Mouse (Mus musculus) heart, adult 2 months (tissue): ENCODE results near the gene Gm20388.

Experiments used
- CTCF ChIP-seq: fragments of 200-600 bp; IDR thresholded peaks from 2 replicates; pipeline ENCODE4 v1.8.1; 2022; ENCODE audit warnings: antibody characterized with exemption, mild to moderate bottlenecking, moderate library complexity
- EP300 ChIP-seq: fragments of 200-500 bp; IDR thresholded peaks from 2 replicates; pipeline ENCODE4 v1.6.1; 2011; ENCODE audit warnings: low read depth, low read length, control low read depth; ENCODE audit not compliant: insufficient read depth
- POLR2A ChIP-seq: fragments of 200-500 bp; IDR thresholded peaks from 2 replicates; pipeline ENCODE4 v1.6.1; 2011; ENCODE audit warnings: mild to moderate bottlenecking, low read depth, low read length, control low read depth; ENCODE audit not compliant: insufficient read depth

DNA sequence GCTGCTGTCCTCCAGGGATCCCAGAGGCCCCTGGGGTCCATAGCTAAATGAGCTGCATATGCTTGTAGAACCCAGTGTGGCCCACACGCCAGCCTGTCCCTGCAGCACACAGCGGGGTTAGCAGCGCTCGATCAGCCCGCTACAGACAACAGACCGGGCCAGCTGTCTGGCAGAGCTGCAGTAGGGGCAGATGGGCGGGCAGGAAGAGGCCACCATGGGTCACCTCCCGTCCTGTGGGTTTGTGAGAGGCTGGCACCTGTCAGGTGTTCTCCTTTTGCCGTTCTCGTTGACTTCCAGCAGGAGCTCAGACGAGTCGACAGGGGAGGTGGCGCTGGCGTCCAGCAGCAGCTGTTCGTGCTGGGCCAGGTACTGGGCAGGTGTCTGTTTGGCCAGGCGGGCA is 2728.0 kb downstream of the Gm20388 start:
- TF ChIP-seq CTCF: no peak
- TF ChIP-seq POLR2A: no peak
- no peak for TF ChIP-seq EP300
